Mouse (Mus musculus): ENCODE data around the gene Ccdc97.

Gene Ccdc97

DNA sequence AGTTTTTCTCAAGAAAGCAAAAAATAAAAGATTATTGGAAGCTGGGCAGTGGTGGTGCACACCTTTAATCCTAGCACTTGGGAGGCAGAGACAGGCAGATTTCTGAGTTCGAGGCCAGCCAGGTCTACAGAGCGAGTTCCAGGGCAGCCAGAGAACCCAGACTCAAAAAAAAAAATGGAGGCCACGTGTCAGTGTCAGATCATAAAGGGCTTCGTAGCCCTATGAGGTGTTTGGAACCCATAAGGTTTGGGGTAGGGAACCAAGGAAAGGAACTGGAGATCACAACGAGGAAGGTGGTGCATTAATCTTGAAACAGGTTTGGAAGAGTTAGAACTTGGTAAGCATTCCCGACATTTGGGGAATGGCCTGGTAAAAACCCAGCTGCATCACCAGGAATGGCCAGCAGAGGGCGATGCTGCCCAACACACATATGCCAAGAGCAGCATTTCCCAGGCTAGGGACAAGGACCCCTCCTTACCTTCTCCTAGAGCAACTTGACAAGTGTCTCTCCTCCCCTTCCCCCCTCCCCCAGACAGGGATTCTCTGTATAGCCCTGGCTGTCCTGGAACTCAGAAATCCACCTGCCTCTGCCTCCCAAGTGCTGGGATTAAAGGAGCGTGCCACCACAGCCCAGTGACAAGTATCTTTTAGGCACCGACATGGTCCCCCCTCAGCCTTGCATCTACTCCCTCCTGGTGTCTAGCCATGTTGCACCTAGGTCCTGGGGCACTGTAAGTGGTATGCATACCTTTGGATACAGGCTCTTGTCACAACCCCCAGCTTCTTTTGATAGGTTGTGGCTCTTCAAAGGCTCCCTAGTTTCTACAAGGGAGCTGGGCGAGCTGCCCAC is 1.1 kb upstream of the Ccdc97 start:
- DNase-seq, result peak; percentile 74 to 85

GRCm38 (mm10) chr7:25717478-25717877 is 1.4 kb downstream of the Ccdc97 start:
- DNase-seq, result no peak

GRCm38 (mm10) chr7:25715731-25716271 is 3.1 kb downstream of the Ccdc97 start:
- DNase-seq, result no peak

DNA sequence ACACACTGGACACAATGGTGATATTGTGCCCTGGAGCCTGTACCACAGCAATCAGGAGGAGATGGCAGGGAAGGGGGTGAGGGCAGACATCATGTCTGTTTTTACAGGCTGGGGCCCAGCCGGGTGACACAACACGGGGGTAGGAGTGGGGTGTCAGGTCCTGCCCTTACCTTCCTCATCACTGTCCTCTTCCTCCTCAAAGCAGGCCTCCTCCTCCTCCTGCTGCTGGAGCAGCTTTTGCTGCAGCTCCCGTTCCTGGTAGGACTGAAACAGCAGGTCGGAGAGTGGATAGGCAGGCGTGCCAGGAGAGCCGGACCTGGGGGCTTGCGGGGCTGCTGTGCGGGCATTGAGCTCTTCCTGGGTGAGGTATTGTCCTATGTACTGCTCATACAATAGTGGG is 4.3 kb downstream of the Ccdc97 start:
- no peak for DNase-seq

GRCm38 (mm10) chr7:25712801-25713200 is 6.1 kb downstream of the Ccdc97 start:
- DNase-seq, result no peak

- no peak for DNase-seq
Measured at GRCm38 (mm10) chr7:25711731-25712197, 7.1 kb downstream of the Ccdc97 start.

- no peak for DNase-seq
Measured at GRCm38 (mm10) chr7:25711165-25711564, 7.7 kb downstream of the Ccdc97 start.

GRCm38 (mm10) chr7:25710519-25711130 is 8.3 kb downstream of the Ccdc97 start:
- no peak for DNase-seq

- DNase-seq, result peak; percentile 65 to 83
Measured at GRCm38 (mm10) chr7:25709961-25710360, 8.9 kb downstream of the Ccdc97 start.

DNA sequence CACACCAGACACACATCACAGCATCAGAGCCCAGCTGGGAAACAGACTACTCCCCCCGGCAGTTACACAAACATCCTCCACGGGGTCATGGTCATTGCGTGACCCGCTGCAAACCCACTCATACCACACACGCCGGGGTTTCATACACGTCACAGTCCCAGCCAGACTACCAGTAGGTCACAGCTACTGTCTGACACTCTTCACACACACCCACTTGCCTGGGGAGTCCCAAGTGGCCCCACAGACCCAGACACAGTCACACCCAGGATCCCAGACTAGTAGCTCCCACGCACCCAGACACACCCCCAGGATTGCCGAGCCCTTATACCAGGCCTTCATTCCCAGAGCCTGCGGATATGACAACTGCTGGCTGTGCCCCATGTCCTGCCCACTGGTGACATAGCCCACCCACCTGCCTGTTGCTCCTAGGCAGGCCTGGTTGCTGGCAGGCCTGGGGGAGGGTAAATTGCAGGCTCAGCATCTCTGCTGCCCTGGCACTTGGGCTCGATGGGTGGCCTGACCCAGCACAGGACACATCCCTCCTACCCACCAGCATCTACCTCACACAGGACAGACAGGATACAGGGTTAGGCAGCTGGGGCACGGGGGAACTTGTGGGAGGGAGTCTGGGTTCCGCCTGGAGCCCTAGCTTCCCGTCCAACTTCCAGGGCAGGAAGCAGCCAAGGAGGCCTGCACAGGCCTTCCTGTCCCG is 11.2 kb downstream of the Ccdc97 start:
- DNase-seq, result peak; percentile 82 to 92

DNA sequence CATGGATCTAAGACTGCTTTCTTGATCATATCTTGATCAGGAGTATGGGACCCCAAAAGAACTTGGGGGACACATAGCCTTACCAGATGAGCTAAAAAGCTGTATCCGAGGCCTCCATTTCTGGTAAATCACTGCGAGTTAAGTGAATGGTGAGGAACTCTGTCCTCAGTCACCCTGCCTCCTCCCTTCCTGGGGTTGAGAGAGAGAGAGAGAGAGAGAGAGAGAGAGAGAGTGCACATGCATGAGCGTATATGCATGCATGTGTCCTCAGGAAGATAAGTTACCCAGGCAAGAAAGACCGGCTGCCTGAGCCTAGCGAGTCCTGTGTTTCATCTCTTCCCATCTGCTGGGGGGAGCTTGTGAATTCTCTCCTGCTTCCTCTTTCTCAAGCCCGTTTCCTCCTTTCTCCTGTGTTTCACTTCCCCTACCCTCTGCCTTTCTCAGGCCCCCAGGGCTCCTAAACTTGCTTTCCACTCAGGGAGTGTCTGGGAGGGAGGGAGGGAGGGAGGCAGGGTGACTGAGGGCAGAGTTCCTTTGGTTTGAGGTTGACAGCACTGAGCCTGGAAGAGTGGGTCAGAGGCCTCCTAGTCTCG is 12.2 kb downstream of the Ccdc97 start:
- DNase-seq, result peak; percentile 32 to 51

GRCm38 (mm10) chr7:25705801-25706251 is 13.1 kb downstream of the Ccdc97 start:
- DNase-seq, result peak; percentile 71 to 72

DNA sequence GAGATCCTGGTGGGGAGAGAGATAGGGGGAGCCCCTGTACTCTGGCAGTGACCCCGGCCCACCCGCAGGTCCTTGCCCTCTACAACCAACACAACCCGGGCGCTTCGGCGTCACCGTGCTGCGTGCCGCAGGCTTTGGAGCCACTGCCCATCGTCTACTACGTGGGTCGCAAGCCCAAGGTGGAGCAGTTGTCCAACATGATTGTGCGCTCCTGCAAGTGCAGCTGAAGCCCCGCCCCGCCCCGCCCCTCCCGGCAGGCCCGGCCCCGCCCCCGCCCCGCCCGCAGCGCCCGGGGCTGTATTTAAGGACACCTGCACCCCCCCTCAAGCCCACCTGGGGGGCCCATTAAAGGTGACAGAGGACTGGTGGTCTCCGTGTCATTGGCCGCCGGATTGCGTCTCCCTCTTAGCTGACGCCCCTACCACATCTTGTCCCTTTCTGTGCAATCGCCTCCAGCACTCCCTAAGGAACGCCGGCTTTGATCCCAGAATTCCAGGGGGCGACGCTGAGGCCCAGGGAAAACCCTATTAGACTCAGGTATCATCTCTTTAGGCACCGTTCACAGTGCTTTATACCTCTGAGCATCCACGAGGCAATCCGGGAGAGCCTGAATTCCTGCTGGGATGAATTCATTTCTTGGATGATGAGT is 14.0 kb downstream of the Ccdc97 start:
- no peak for DNase-seq

DNA sequence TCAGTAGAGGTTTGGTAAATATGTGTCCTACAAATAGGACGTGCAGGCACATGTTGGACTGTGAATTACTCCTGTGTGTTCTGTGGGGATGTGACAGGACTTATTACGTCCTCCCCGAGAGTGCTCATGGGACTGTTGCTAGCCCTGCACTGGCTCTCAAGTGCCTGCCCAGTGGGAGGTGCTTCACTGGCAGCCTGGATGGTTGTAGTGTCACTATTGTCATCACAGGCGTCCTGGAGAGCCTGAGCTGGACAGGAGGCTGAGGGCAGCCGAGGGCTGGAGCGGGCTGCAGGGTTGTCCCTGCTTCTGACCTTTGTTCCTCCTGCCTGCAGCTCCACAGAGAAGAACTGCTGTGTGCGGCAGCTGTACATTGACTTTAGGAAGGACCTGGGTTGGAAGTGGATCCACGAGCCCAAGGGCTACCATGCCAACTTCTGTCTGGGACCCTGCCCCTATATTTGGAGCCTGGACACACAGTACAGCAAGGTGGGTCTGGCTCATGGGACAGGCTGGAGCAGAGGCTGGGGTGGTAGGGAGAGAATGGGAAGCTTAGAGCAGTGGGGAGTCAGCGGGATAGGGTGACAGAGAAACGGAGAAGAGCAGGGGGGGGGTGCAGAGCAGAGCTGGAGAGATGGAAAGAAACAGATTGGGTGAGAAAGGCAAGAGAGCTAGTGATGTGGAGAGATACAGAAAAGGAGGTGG is 14.9 kb downstream of the Ccdc97 start:
- no peak for DNase-seq

DNA sequence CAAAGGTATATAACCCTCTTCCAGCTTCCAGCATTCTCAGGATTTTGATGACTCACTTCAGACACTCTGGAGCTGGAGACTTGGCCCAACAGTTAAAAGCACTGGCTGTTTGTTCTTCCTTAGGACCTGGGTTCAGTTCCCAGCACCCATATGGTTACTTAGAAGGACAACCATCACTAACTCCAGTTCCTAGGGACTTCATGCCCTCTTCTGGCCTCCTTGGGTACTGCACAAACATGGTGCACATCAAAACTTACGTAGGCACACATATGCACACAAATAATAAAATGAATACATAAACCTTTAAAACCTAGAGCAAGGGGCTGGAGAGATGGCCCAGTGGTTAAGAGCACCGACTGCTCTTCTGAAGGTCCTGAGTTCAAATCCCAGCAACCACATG is 16.5 kb downstream of the Ccdc97 start:
- DNase-seq, result no peak

DNA sequence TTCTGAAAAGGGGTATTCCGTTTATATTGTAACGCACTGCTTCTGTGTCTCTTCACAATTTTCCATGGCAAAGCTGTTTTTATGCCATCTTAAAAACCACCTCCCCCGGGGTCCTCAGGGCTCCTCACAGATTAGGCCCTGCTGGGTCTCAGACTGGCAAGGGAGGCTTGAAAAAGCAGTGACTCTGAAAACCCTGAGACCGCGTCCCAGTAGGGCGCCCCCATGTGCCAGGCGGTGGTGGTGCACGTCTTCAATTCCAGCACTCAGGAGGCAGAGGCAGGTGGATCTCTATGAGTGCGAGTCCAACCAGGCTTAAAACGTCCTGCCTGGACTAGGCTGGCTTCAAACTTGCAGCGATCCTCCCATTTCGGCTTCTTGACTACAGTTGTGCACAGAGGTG is 18.2 kb downstream of the Ccdc97 start:
- no peak for DNase-seq

GRCm38 (mm10) chr7:25699851-25700250 is 19.0 kb downstream of the Ccdc97 start:
- no peak for DNase-seq

DNA sequence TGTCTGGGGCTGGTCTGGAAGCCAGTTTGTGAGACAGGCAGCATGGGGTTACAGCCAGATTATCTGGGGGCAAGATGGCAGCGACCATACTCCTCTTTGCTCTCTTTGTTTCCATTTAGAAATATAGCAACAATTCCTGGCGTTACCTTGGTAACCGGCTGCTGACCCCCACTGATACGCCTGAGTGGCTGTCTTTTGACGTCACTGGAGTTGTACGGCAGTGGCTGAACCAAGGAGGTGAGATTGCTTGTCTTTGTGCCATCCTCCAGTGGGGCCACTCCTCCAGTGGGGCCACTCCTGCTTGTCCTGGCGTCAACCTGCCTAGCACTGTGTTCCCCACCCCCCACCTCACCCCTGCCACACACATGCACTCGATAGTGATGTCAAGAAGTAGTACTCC is 24.8 kb downstream of the Ccdc97 start:
- no peak for DNase-seq

DNA sequence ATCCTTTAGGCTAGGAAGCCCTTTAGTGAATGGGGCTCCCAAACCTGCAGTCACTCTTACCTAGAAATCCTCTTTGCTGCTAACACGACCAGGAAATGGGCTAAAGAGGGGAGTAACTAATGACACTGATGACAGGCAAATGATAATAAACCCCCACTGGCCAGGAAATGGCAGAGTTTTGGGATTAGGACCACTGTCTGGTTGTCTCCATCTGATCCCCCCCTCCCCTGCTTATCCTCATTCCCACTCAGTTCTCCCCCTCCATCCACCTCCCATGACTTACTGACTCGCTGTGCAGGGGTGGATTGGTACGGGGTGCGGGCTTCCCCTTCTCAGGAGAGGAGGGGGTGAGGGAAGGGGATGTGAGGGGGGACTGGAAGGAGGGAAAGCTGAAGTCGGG is 28.8 kb downstream of the Ccdc97 start:
- no peak for DNase-seq

DNA sequence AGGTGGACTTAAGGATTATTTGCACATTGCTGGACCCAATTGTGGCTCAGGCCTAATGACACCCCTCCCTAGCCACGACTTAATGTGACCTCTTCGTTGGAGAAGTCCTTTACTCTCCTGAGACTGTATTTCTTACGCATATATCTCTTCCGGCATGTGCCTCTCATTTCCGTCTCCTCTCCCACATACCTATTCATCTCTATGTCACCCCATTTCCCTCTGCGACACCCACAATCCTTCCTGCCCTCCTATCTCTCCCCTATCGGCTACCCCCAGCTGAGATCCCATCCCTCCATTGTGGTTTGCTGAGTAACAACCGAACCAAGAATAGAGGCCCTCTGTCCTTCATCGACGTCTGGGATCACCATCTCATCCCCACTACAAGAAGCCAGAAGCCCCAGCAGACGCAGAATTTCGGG is 29.3 kb downstream of the Ccdc97 start:
- no peak for DNase-seq

- DNase-seq, result peak; percentile 90 to 91
Measured at GRCm38 (mm10) chr7:25688810-25689586, 29.9 kb downstream of the Ccdc97 start.

Data from lung, postnatal 4 days (tissue).